Mouse (Mus musculus) neural tube, embryonic 11.5 days (tissue): Measurements from ENCODE around the gene Lmbr1l. TPM values are rescaled to one million over a fixed set of nuclear protein-coding genes. Genes with fewer than 3 reads are reported as not detected.
A peak's percentile ranks its signal among the peaks of the same experiment; 100 is the strongest.

Experiments
- ATAC-seq: fragments of 200-750 bp; cut with Nextera tagmentation; 2 replicates; pipeline ENCODE4 v1.8.0; 2017; ENCODE audit warnings: moderate number of reproducible peaks, mild to moderate bottlenecking, moderate TSS enrichment, moderate library complexity; ENCODE audit not compliant: insufficient read depth, low FRiP score, low TSS enrichment
- DNase-seq: peaks from one replicate; pipeline ENCODE4 v3.0.0-alpha.2; 2015; ENCODE audit warnings: low spot score
- H3K27ac ChIP-seq: fragments of 300-500 bp; sonication (generic); 2 replicates; pipeline ENCODE4 v1.5.1; 2014; ENCODE audit warnings: low read depth, mild to moderate bottlenecking, low read length
- H3K27me3 ChIP-seq: fragments of 300-500 bp; sonication (generic); 2 replicates; pipeline ENCODE4 v1.6.1; 2014; ENCODE audit warnings: mild to moderate bottlenecking, low read length, mixed read lengths; ENCODE audit not compliant: control insufficient read depth, insufficient read depth
- H3K36me3 ChIP-seq: fragments of 300-500 bp; sonication (generic); 2 replicates; pipeline ENCODE4 v1.6.1; 2014; ENCODE audit warnings: mild to moderate bottlenecking, low read length, moderate library complexity, mixed read lengths; ENCODE audit not compliant: control insufficient read depth, insufficient read depth
- H3K4me1 ChIP-seq: fragments of 300-500 bp; sonication (generic); 2 replicates; pipeline ENCODE4 v1.6.1; 2014; ENCODE audit warnings: low read length, mixed read lengths; ENCODE audit not compliant: control insufficient read depth, insufficient read depth
- H3K4me2 ChIP-seq: fragments of 300-500 bp; sonication (generic); 2 replicates; pipeline ENCODE4 v1.6.1; 2014; ENCODE audit warnings: low read depth, mild to moderate bottlenecking, moderate library complexity
- H3K4me3 ChIP-seq: fragments of 300-500 bp; sonication (generic); 2 replicates; pipeline ENCODE4 v1.5.1; 2014; ENCODE audit warnings: low read depth, low read length
- H3K9ac ChIP-seq: fragments of 300-500 bp; sonication (generic); 2 replicates; pipeline ENCODE4 v1.6.1; 2014; ENCODE audit warnings: mild to moderate bottlenecking, low read length
- H3K9me3 ChIP-seq: fragments of 300-500 bp; sonication (generic); 2 replicates; pipeline ENCODE4 v1.6.1; 2016; ENCODE audit warnings: low read length; ENCODE audit not compliant: control insufficient read depth
- WGBS: fragments of 180-500 bp; shearing (Covaris S2); extraction: QIAGEN DNeasy Blood & Tissue Kit; methylation state at CpG from one replicate; pipeline ENCODE4 v1.1.7; 2014; 5-methylcytosine and 5-hydroxymethylcytosine counted together
- polyA plus RNA-seq: library from polyadenylated mRNA; unstranded; fragments of >200 nt; fragmentation: Nextera tagmentation; extraction: Ambion mirVana; gene quantifications from 2 replicates; pipeline ENCODE4 v1.2.1, GENCODE M21; 2014

Gene Lmbr1l
- polyA plus RNA-seq, 1 experiment from 2014 or later = 8.9 TPM

GRCm38 (mm10) chr15:98895635-98896589, 22.1 kb downstream of the Lmbr1l start:
- Histone ChIP-seq H3K9me3 (no peaks in the 10 kb centered on the region), H3K36me3 (no peaks in the 10 kb centered on the region), H3K27me3 (peaks cover 80% of the 10 kb centered on the region), H3K4me1 (peaks cover 19% of the 10 kb centered on the region), H3K27ac (0 out of 2 replicates have a peak overlapping the region, but pooled peaks have one; percentile 27), H3K4me2 (peak overlapping the region; percentile 49), H3K4me3 (peak overlapping the region; percentile 26), H3K9ac (peak overlapping the region; percentile 43)
- WGBS = 1% methylated on average over 41 of the region's 41 CpGs
- peak; percentile 71 for DNase-seq
- ATAC-seq = no peak

GRCm38 (mm10) chr15:98894746-98895634, 23.0 kb downstream of the Lmbr1l start:
- ATAC-seq (no peak), DNase-seq (no peak)
- Histone ChIP-seq H3K9me3 (no peaks in the 10 kb centered on the region), H3K4me2 (peak overlapping the region; percentile 79), H3K36me3 (no peaks in the 10 kb centered on the region), H3K27me3 (peaks cover 80% of the 10 kb centered on the region), H3K9ac (peak overlapping the region; percentile 43), H3K4me1 (peaks cover 19% of the 10 kb centered on the region), H3K27ac (no peak overlapping the region), H3K4me3 (peak overlapping the region; percentile 43)
- WGBS = 1% methylated on average over 38 of the region's 38 CpGs

- Histone ChIP-seq H3K4me3 (peak within 1 kb of the TSS; percentile 43), H3K9me3 (no peaks in the 10 kb centered on the region), H3K4me2 (peak within 1 kb of the TSS; percentile 79), H3K36me3 (no peaks in the 10 kb centered on the region), H3K9ac (peak within 1 kb of the TSS; percentile 37), H3K27ac (no peak within 1 kb of the TSS), H3K4me1 (peaks cover 19% of the 10 kb centered on the region), H3K27me3 (peaks cover 77% of the 10 kb centered on the region)
- DNase-seq (peak; percentile 46), ATAC-seq (no peak)
- WGBS = under 1% methylated on average over 68 of the region's 77 CpGs
Measured at GRCm38 (mm10) chr15:98893940-98894745, 23.9 kb downstream of the Lmbr1l start, which contains the start of gene Rhebl1. Gene Rhebl1 (minus strand): TSS chr15:98894540.

DNA sequence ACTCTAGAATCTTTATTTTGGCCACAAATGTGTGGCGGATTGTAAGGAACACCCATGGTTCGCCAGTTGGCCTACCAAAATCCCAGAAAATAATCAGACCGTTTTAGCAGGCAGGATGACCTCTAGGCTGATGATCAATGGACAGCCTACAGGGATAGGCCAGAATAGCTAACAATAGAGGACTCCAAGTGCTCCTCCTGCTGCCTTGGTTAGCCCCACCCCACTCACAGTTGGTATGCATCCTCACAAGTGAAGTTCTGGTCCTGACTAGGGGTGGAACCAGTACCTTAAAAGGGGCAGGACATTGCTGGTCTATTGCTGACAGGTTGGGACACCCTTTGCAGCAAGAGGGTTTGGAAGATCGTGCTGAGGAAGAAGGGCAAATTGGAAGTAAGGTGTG, 25.0 kb downstream of the Lmbr1l start:
- no peak for ATAC-seq
- H3K27me3 ChIP-seq = peaks cover 66% of the 10 kb centered on the region
- H3K9me3 ChIP-seq = no peaks in the 10 kb centered on the region
- no peak overlapping the region for H3K4me2 ChIP-seq
- no peak overlapping the region for H3K9ac ChIP-seq
- peaks cover 19% of the 10 kb centered on the region for H3K4me1 ChIP-seq
- no peak overlapping the region for H3K27ac ChIP-seq
- 40% methylated on average over 4 of the region's 4 CpGs for WGBS
- no peak overlapping the region for H3K4me3 ChIP-seq
- no peak for DNase-seq
- H3K36me3 ChIP-seq = no peaks in the 10 kb centered on the region

GRCm38 (mm10) chr15:98891907-98892606, 26.0 kb downstream of the Lmbr1l start:
- H3K27me3 ChIP-seq = peaks cover 56% of the 10 kb centered on the region
- no peaks in the 10 kb centered on the region for H3K9me3 ChIP-seq
- no peak overlapping the region for H3K9ac ChIP-seq
- H3K27ac ChIP-seq = no peak overlapping the region
- peak; percentile 53; the same call in 1 of the 2 replicates for ATAC-seq
- H3K36me3 ChIP-seq = no peaks in the 10 kb centered on the region
- no peak overlapping the region for H3K4me2 ChIP-seq
- H3K4me3 ChIP-seq = no peak overlapping the region
- 46% methylated on average over 6 of the region's 6 CpGs for WGBS
- peaks cover 19% of the 10 kb centered on the region for H3K4me1 ChIP-seq
- DNase-seq = peak; percentile 66

DNA sequence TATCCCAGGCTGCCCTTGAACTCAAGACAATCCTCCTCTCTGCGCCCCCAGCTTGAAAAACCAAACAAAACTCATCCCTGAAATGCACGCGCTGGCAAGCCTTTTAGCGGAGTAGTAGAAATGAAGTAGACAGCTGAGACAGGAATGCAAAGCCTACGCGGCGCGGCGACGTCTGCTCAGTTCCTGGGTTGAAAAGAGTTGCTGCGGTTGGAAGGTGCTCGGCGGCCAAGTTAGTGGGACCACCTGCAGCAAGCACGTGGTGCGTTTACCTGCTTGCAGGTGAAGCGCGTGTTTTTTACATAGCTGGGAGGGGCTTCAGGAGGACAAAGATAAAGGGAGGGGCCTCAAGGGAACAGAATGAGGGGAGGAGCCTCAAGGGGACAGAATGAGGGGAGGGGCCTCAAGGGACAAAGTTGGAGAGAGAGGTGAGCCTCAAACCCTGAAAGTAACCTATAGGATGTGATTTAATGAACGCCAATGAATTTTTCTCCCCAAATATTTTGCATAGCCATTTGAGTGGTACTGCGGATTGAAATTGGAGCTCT, 26.8 kb downstream of the Lmbr1l start:
- H3K4me1 ChIP-seq = peaks cover 19% of the 10 kb centered on the region
- ATAC-seq (no peak), DNase-seq (no peak)
- no peak overlapping the region for H3K9ac ChIP-seq
- H3K4me3 ChIP-seq = no peak overlapping the region
- peaks cover 48% of the 10 kb centered on the region for H3K27me3 ChIP-seq
- H3K9me3 ChIP-seq = no peaks in the 10 kb centered on the region
- WGBS = 6% methylated on average over 19 of the region's 19 CpGs
- H3K36me3 ChIP-seq = no peaks in the 10 kb centered on the region
- peak overlapping the region; percentile 3; the same call in 1 of the 2 replicates for H3K4me2 ChIP-seq
- H3K27ac ChIP-seq = no peak overlapping the region

DNA sequence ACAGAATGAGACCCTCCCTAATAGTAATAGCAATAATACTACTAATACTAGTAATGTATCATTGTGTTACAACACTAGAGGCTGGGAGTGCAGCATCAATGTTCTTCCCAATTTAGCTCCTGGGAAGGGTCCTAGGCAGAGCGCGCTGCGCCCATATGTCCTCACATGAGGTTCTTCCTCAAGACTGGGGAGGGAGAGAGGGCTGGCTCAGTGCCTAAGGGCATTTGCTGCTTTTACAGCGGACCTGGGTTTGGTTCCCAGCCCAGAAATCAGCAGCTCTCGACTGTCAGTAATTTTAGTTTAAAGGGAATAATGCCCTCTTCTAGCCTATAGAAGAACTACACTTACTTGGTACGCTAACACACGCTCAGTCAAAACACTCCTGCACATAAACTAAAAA, 30.5 kb downstream of the Lmbr1l start:
- no peaks in the 10 kb centered on the region for H3K36me3 ChIP-seq
- H3K9me3 ChIP-seq = no peaks in the 10 kb centered on the region

More for the DNA sequence above, 30.5 kb downstream of the Lmbr1l start:
- peaks cover 10% of the 10 kb centered on the region for H3K27me3 ChIP-seq
- no peak overlapping the region for H3K9ac ChIP-seq
- DNase-seq (no peak), ATAC-seq (no peak)
- WGBS = 84% methylated on average over 7 of the region's 7 CpGs
- H3K4me2 ChIP-seq = no peak overlapping the region
- H3K27ac ChIP-seq = no peak overlapping the region
- no peak overlapping the region for H3K4me3 ChIP-seq
- no peaks in the 10 kb centered on the region for H3K4me1 ChIP-seq
